Mouse (Mus musculus): ENCODE results near the gene 0610010K14Rik.

DNA sequence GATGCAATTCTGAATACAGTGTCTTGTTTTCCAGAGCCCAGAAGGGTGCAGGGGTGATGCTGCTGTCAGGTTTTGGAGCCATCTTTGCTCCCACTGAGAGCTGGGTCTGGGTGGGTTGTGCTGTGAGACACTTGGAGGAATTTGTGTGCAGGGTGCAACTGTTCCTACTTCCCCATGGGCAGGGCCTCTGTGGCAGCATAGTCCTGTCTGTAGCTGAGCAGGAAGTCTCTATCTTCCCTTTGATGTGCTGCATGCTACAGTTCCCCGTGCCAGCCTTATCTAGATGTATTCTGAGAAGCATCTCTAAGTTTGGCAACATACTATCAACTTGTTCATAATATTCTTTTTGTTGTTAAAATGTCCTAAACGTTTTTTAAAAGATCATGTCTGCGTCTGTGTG is 27.5 kb upstream of the 0610010K14Rik start:
- TF ChIP-seq CTCF (IDR thresholded peaks at IDR 0.05; ENCODE audit: insufficient read depth, low read depth, low read length): no peak
- TF ChIP-seq POLR2A (IDR thresholded peaks at IDR 0.05; ENCODE audit: insufficient read depth, low read depth, low read length): no peak

Data from olfactory bulb, adult 2 months (tissue).